Mouse (Mus musculus) ES-E14 (cell line): ENCODE data around the gene Ntrk2. TPM values are rescaled to one million over a fixed set of nuclear protein-coding genes. Genes with fewer than 3 reads are reported as not detected.
A peak's percentile ranks its signal among the peaks of the same experiment; 100 is the strongest.
"Not testable (repeated sequence)": the region's sequence is repeated elsewhere in the genome, so short reads cannot be mapped to it uniquely, and the experiment has no call there.

Experiments
- DNase-seq: peaks from one replicate; pipeline ENCODE4 v3.0.0-alpha.2; 2013; ENCODE audit warnings: low read depth, low spot score
- H3K27ac ChIP-seq: 2 replicates; pipeline ENCODE4 v1.5.1; 2012; ENCODE audit warnings: low read depth, mild to moderate bottlenecking, low read length, moderate library complexity, mixed read lengths; ENCODE audit not compliant: poor library complexity, insufficient read depth, severe bottlenecking
- H3K36me3 ChIP-seq: 2 replicates; pipeline ENCODE4 v1.6.1; 2012; ENCODE audit warnings: mild to moderate bottlenecking, low read length, moderate library complexity, mixed read lengths; ENCODE audit not compliant: control insufficient read depth, poor library complexity, insufficient read depth, severe bottlenecking
- H3K4me1 ChIP-seq, 2 experiments: fragments of 150-350 bp in 1 of 2; sonication (generic) in 1 of 2; 2 replicates each; pipeline ENCODE4 v1.6.1; 2012; ENCODE audit warnings: low read length in 2 of 2, mild to moderate bottlenecking in 1 of 2, mixed read lengths in 1 of 2; ENCODE audit not compliant: control insufficient read depth in 2 of 2, insufficient read depth in 2 of 2, poor library complexity in 1 of 2
- H3K4me3 ChIP-seq, 2 experiments: fragments of 150-350 bp in 1 of 2; sonication (generic) in 1 of 2; 2 replicates each; pipeline ENCODE4 v1.5.1; 2012; ENCODE audit warnings: low read length in 2 of 2, low read depth in 1 of 2, mild to moderate bottlenecking in 1 of 2, mixed read lengths in 1 of 2; ENCODE audit not compliant: insufficient read depth in 1 of 2, poor library complexity in 1 of 2, severe bottlenecking in 1 of 2
- H3K9ac ChIP-seq: 2 replicates; pipeline ENCODE4 v1.6.1; 2012; ENCODE audit warnings: low read depth, mild to moderate bottlenecking, low read length, mixed read lengths; ENCODE audit not compliant: poor library complexity, insufficient read depth, severe bottlenecking
- H3K9me3 ChIP-seq: fragments of 150-350 bp; sonication (generic); 2 replicates; pipeline ENCODE4 v1.6.1; 2012; ENCODE audit warnings: low read depth, mild to moderate bottlenecking, low read length; ENCODE audit not compliant: control insufficient read depth, insufficient read depth
- CHD2 ChIP-seq: IDR thresholded peaks from 2 replicates; pipeline ENCODE4 v1.6.1; 2014; ENCODE audit warnings: mild to moderate bottlenecking, low read depth, low read length, inconsistent platforms
- HCFC1 ChIP-seq: IDR thresholded peaks from 2 replicates; pipeline ENCODE4 v1.6.1; 2012; ENCODE audit warnings: low read length, inconsistent platforms, borderline replicate concordance; ENCODE audit not compliant: insufficient read depth
- MAFK ChIP-seq: IDR thresholded peaks from 2 replicates; pipeline ENCODE4 v1.6.1; 2014; ENCODE audit warnings: mild to moderate bottlenecking, low read depth, low read length, inconsistent platforms; ENCODE audit not compliant: insufficient read depth
- ZC3H11A ChIP-seq: IDR thresholded peaks from 2 replicates; pipeline ENCODE4 v1.6.1; 2012; ENCODE audit warnings: low read depth, mild to moderate bottlenecking, inconsistent platforms, low read length, borderline replicate concordance
- ZNF384 ChIP-seq: IDR thresholded peaks from 2 replicates; pipeline ENCODE4 v1.6.1; 2012; ENCODE audit warnings: low read depth, low read length, inconsistent platforms
- in situ Hi-C, 2 experiments: fragments of 600-800 bp; cut with MboI; formaldehyde crosslinking; loops; one replicate each; pipeline ENCODE4 v1.15.1; 2025; ENCODE audit warnings: low sequenced_read_pairs in 2 of 2, inconsistent platforms in 1 of 2; ENCODE audit not compliant: unreplicated experiment in 2 of 2
- total RNA-seq: library from RNA; depleted of rRNA; stranded (reverse); fragments of 300-350 nt; gene quantifications from 2 replicates; pipeline ENCODE4 v1.2.3, GENCODE M21; 2012

Ntrk2 gene
- total RNA-seq, 1 experiment: 5.0 TPM

DNA sequence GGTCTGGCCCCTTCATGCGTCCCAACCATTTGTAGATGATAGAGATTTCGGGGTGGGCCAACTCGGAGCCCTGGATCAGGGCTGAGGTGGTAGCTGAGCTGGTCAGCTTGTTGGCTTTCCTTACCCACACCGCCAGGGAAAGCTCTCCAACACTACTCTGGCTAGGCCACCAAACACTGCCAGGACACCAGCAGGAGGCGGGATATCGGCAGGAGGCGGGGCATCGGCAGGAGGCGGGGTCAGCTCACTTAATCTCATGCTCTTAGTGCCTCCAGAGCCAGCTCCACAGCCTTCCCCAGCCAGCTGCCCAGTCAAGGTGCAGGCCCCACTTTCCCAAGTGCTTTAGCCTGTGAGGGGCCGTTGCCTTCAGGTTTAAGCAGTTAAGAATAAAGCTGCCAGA is 293.7 kb downstream of the Ntrk2 start:
- no peaks in the 10 kb centered on the region for H3K4me1 ChIP-seq
- no peak for DNase-seq
- H3K4me3 ChIP-seq: no peak overlapping the region
- no peaks in the 10 kb centered on the region for H3K36me3 ChIP-seq
- TF ChIP-seq HCFC1 (no peak), ZNF384 (no peak), ZC3H11A (no peak), CHD2 (no peak), MAFK (no peak)
- no peak overlapping the region for H3K27ac ChIP-seq
- no peaks in the 10 kb centered on the region for H3K9me3 ChIP-seq
- no peak overlapping the region for H3K9ac ChIP-seq
- in situ Hi-C loops: no loop called here

DNA sequence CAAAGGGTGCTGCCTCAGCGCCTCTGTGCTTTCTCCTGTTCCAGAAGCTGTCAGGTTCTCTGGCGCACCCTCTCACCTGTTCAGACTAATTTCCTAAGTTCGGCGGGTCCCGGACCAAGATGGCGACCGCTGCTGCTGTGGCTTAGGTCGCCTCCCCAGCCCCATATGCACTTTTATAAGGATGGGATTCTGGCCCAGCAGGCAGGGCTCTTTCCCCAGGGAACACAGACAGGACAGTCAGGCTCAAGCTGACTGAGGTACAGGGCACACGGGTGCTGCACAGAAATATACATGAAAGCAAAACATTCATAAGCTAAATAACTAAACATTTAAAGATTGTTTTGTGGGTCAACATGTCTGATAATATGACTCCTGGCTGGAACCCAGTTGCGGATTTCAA is 301.4 kb downstream of the Ntrk2 start:
- H3K9ac ChIP-seq, DNase-seq, H3K27ac ChIP-seq, H3K36me3 ChIP-seq, in situ Hi-C loops, H3K9me3 ChIP-seq, H3K4me1 ChIP-seq: not testable (repeated sequence)
- peak overlapping the region; percentile 25 to 44; a peak in 2 of 4 replicates for H3K4me3 ChIP-seq

DNA sequence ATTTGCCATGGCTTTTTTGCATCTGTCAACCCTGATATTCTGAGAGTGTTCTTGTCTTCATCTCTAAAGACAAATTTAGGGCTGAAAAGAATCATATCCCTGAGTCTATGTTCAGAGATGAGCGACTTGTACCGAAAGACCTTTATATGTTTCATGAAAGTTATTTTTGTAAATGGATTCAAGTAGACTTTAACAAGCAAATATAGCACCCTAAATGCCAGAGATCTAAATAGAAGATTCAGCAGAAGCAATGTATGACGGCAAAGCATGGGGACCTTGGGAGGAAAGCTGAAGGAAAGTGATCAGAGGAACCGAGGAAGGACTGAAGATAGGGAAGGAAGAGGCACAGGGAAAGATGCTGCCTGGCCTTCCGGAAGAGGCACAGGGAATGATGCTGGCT is 303.7 kb downstream of the Ntrk2 start:
- in situ Hi-C loops: no loop called here

DNA sequence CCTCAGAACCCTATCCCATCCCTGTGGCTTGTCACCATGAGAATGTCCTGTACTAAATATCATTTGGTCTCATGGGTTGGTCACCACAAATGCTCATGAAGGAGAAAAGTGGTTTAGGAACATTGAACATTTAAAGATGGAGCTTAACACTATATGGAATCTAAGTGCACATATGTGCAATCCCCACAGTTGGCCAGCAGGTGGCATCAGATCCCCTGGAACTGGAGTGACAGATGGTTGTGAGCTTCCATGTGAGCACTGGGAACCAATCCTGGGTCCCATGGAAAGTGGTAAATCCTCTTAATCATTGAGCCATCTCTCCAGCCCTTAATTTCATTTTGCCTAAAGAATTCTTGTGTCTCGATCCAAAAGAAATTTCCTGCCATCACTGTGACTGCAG is 308.3 kb downstream of the Ntrk2 start:
- H3K36me3 ChIP-seq: no peaks in the 10 kb centered on the region
- H3K9ac ChIP-seq: no peak overlapping the region
- no peak overlapping the region for H3K4me3 ChIP-seq
- H3K4me1 ChIP-seq: peaks cover 0 to 2% of the 10 kb centered on the region in 2 experiments; a peak in 1 of 4 replicates
- TF ChIP-seq ZC3H11A (peak; percentile 18; the same call in 1 of the 2 replicates), ZNF384 (no peak)
- H3K27ac ChIP-seq: no peak overlapping the region
- no peaks in the 10 kb centered on the region for H3K9me3 ChIP-seq
- no peak for DNase-seq
- in situ Hi-C loops: no loop called here

More for the DNA sequence above, 303.7 kb downstream of the Ntrk2 start:
- TF ChIP-seq ZC3H11A: no peak
- Histone ChIP-seq H3K36me3 (no peaks in the 10 kb centered on the region), H3K4me1 (peaks cover 0 to 2% of the 10 kb centered on the region in 2 experiments; a peak in 1 of 4 replicates), H3K27ac (no peak overlapping the region), H3K9me3 (no peaks in the 10 kb centered on the region), H3K9ac (no peak overlapping the region), H3K4me3 (no peak overlapping the region)
- DNase-seq: no peak

DNA sequence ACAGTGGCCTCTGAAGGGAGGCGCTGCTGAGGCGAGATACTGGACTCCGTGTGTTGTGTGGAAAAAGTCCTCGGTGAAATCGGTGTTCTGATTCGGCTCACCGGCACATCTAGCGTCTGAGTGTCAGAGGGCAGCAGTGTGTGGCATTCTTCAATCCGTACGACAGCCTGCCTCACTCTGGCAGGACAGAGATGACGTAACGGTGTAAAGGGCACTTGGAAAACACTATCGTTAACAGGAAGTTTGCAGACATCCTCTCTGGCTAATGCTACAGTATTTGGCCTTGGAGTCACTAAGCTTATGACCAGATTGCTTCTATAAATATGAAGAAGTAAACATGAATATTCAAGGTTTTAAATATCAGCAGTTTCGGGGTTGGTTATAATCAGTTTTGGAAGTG is 309.2 kb downstream of the Ntrk2 start:
- peaks cover 0 to 2% of the 10 kb centered on the region in 2 experiments; a peak in 1 of 4 replicates for H3K4me1 ChIP-seq
- H3K27ac ChIP-seq: no peak overlapping the region
- no peaks in the 10 kb centered on the region for H3K9me3 ChIP-seq
- no peak overlapping the region for H3K9ac ChIP-seq
- TF ChIP-seq ZNF384 (no peak), CHD2 (no peak), ZC3H11A (no peak), MAFK (no peak), HCFC1 (no peak)
- in situ Hi-C loops: no loop called here
- H3K4me3 ChIP-seq: no peak overlapping the region
- no peak for DNase-seq
- no peaks in the 10 kb centered on the region for H3K36me3 ChIP-seq
